Mouse (Mus musculus) cerebellum, adult 11 months (tissue): ENCODE measurements at regions not wholly inside any gene's neighbourhood (a gene's known extent, or its start where the extent isn't known, plus 50 kb on each side); places are given as distances from the start of the nearest gene placed in this dataset.

ENCODE experiments used
- DNase-seq: peaks from one replicate; pipeline ENCODE4 v3.0.0; 2022

DNA sequence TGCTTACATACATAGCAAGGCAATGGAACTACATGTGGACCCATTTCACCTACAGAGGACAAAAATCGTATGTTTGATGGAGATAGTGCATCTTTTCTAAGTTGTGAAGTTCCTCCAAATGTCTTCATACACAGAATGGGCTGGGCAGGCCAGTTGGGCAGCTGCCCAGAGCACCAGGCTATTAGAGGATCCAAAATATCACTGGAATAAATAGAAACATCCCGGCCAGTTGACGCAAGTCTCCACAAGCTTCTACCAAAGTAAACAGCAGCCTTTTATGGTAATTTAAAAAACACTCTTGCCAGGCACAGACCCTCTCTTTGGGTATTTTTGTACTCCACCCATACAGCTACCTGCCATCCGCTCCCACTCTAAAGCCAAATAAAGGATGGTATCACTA, 400.9 kb downstream of the H2al1j start:
- no peak for DNase-seq

GRCm38 (mm10) chrX:11729992-11730391, 402.4 kb downstream of the H2al1j start:
- no peak for DNase-seq

- no peak for DNase-seq
Measured at GRCm38 (mm10) chrX:11732371-11732770, 404.7 kb downstream of the H2al1j start.

DNA sequence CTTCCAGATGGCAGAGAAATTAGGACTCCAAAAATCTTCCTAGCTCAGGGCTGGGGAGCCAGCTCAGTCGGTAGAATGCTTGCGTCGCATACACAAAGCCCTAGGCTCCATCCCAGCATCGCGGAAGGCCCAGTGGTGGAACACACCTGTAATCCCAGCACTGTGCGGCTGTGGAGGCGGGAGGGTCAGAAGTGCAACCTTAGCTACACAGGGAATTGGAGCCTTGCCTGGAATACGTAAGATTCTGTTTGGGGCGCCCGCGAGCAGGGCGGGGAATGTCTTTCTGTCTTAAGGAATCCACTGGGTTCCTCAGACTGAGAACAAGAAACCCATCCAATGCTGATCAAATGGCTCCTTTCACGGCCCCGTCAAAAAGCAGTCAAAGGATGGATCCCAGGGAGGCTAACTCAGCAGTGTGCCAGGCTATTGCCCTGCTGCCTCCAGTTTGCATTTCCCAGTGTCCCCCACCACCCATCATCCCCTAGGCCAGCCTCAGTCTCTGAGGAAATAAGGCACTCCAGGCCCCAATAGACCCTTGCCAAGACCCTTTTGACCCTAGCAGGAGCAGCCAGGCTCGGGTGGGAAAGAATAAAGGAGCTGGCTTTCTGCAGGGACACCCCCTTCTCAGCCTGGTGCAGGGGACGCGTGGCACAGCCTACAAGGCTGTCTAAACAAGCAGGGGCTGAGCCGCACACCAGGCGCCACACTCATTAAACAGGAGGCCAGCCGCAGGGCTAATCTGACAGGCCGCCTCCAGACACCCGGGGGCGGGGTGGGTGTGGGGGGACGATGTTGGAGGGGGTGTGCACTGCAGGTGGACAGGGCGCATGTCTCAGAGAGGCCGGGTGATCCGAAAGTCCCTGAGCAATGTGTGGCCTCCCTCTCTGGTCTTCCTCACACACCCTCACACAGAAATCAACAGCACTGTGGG, 407.1 kb downstream of the H2al1j start:
- no peak for DNase-seq

GRCm38 (mm10) chrX:11735516-11736170, 408.0 kb downstream of the H2al1j start:
- DNase-seq = peak; percentile 70

GRCm38 (mm10) chrX:11736481-11736880, 408.9 kb downstream of the H2al1j start:
- DNase-seq = no peak

DNA sequence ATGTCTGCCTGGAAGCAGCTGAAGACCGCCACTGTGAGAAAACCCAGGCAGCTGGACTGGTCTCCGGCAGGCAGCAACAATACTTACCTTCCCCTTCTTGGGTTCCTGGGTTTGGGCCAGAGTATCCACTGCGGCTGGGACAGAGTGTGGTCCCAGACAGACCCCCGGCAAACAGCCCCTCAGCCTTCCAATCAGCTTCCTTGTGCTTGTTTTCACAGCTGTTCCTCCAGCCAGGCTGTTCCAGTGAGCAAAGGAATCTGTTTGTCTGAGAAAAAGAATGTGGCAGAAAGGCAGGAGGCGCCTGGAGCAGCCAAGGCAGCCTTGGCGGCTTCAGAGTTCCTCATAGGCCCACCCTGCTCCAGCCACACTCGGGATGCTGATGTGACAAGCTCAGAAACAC, 411.9 kb downstream of the H2al1j start:
- DNase-seq = no peak

- no peak for DNase-seq
Measured at GRCm38 (mm10) chrX:11745911-11746310, 414.2 kb downstream of the Bcor start.

DNA sequence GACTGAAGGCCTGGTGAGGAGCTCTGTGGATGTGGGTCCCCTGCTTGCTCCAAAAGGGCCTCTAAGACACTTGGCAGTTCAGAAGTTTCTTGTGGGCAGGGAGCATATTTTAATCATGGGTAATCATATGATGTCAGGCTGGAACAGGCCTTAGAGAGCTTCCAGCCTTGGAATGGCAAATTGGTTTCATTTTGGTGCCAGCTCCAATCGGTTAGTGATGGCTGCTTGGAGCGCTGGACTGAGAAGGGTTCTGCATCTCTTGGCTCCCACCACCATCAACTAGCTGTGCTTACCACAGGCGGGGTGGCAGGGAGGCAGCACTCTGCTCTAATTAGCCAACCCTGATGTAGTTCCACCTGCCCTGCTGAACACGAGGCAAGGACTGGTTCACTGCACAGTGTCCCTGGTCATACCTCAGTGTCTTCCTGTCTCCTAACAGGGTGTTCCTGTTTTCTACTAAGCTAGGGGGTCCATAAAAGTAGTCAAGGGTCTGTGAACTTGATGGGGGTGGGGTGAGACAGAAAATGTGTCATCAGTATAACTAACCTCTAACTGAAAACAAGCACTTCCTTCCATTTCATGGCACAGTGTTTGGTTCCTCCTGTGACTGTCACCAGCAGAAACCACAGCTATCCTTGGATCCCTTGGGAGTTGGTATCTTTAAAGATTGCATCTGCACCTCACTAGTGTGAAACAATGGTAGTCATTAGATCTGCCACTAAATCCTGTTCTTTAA, 412.6 kb downstream of the Bcor start:
- DNase-seq = no peak

DNA sequence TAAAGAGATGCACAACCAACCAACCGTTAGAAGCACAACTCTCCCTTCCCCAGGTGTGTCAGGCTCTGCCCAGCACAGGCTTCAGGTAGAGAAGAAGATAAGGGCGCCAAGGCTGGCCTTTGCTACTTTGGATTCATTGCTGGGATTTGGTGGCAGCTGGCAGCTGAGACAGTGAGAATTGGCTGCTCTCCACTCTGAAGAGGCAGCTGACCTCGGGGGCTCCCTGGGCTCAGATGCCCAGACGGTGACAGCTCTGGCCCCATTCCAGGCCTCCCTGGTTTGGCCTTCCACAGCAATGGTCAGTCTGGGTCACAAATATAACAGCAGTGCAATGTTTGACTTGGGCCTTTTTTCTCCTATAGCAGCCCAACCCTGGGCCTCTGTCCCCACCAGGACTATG, 411.9 kb downstream of the Bcor start:
- DNase-seq = peak; percentile 34

DNA sequence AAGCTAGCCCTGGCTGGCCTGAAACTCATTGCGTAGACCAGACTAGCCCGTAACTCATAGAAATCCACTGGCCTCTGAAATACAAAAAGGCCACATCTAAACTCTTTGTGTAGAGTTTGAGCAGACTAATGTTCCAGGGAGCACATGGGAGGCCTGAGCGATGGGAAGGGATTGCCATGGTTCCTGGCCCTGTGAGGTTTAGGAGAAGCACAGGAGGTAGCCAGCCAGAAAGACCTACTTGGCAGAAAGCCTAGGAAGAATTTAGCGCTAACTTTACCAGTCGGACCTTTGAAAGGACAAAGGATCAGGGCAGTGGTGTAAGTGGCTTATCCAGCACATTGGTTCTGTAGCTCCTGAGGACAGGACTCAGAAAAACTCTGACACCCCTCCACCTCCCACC, 407.6 kb downstream of the Bcor start:
- DNase-seq = no peak

DNA sequence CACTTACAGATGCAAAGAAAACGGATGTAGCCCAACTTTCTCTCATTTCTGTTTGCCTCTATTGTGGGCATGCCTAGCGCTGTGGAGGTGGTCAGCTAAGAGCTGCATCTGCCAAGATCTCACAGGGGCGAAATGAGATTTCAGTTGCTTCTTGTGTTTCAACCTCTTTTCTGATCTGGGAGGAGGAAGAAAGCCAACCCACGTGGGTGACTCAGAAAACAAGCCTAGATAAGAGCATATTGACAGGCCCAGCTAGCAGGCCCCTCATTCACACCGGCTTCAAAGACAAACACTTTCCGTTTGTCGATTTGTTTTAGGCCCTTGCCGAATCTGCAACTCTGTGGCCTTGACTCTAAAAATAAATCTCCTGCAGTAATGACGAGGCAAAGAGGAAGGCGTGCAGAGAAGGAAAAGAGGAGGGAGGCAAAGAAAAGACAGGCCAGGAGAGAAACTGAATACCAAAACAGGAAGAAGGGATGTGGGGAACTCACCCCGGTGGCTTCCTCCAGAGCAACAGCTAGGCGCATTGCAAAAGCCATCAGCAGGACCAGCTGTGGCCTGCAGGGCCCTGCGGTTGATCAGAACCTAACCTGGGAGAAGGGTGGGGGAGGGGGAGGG, 407.1 kb downstream of the Bcor start:
- no peak for DNase-seq

- DNase-seq = no peak
Measured at GRCm38 (mm10) chrX:11755046-11755445, 405.1 kb downstream of the Bcor start.

DNA sequence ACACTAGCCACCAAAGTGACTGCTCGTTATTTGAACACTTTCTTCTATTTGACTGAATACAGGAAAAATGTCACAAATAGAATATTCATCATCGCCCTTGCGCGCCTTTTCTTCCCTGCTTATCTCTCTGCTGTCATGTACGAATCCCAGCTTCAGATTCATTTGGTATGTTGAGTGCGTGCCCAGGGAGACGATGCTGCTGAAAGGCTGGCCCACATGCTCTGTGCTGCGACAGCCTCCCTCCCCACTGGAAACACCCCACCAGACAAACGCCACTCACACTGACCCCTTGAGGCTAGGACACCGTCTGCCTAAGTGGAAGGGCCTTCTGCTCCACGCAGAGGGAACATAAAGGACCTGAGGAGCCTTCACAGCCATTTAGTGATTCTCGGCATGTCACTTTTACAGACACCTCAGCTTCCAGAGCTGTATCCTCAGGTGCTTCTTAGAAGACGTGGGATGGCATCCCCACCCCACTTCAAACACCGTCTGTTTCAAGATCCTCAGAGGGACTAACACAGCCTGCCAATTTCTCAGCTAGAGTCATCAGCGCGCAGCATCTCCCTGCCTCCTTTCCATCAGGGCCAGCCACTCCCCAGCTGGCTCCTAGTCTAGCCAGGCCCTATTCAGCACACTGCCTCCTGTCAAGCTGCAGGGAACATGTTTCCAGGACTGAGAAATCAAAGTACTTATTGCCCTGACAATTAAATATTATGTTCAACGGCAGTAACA, 396.6 kb downstream of the Bcor start:
- no peak for DNase-seq

- DNase-seq = no peak
Measured at GRCm38 (mm10) chrX:11776236-11776899, 383.8 kb downstream of the Bcor start.

GRCm38 (mm10) chrX:11795010-11795409, 365.1 kb downstream of the Bcor start:
- DNase-seq = no peak

DNA sequence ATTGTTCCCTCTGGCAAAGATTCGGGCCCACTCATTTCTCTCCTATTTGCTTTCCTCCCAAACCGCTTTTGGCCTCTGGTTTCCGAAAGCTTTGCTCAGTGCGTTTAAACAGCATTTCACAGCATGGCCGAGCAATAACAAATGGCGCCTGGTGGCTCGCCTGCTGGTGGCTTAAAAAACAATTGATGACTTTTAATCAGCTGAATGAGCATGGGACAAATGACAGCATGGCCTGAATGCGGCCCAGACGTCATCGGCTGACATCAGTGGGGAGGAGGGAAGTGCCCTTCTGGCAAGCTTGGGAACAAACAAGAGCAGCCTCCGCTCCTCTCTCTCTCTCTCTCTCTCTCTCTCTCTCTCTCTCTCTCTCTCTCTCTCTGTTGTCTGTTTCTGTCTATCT, 362.3 kb downstream of the Bcor start:
- no peak for DNase-seq

- DNase-seq = no peak
Measured at GRCm38 (mm10) chrX:11798326-11798725, 361.8 kb downstream of the Bcor start.

- DNase-seq = peak; percentile 68
Measured at GRCm38 (mm10) chrX:11800400-11800941, 359.7 kb downstream of the Bcor start.

DNA sequence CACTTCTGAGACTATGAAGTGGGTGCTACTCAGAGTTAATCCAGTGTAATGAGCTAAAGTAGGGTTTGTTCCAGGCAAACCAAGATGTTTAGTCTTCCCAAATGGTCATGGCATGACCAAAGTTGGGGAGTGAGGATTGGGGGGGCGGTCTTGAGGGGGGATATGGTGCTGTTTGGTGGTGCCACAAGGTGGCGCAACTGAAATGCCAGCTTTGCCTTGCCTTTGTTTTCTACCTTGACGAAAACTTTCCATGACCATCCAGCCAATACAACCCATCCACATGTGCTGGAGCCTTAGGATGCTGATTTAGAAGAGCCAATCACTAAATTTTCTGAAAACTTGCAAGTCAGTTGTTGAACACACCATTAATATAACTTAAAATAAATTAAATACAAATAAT, 358.9 kb downstream of the Bcor start:
- no peak for DNase-seq

- no peak for DNase-seq
Measured at GRCm38 (mm10) chrX:11801621-11802020, 358.5 kb downstream of the Bcor start.
